Mouse (Mus musculus): ENCODE measurements around the gene Gm45623.
A peak's percentile ranks its signal among the peaks of the same experiment; 100 is the strongest.

Gm45623 gene

DNA sequence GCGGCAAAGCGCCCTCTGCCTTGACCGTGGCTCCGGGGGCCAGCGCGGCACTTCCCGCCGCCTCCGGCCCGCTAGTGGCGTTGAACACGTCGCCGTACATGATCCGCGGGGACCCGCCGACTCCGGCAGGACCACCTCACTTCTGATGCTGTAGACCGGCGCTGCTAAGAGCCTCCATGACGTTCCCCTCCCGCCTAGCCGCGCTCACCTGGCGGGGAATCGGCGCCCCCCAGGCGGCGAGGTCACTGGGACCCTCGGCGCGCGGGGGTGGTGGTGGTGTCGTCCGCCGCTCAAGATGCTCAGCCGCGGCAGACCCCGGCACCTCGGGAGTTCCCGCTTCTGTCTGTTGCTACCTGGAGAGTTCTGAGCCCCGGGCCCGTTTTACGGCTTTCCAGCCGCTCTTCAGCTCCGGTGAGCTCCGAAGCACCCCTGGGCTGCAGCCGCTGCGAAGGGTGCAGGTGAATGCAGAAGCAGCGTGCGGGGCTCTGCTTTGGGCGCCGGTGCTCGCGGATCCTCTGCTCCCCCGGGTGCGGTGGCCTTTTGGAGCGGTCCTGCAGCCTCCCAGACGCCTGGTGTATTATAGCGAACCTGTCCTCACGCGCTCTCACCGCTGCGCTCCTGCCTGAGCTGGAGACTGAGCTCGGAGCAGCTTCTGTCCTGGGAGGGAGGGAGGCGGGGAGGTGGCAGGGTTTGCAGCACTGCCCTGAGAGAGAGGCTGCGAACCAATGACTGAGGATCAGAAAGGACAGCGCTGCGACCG is at the start of gene Gm45623:
Gene Gm45623 (minus strand): TSS at position 636 of the 760 bp plus-strand sequence.
- DNase-seq: no peak

DNA sequence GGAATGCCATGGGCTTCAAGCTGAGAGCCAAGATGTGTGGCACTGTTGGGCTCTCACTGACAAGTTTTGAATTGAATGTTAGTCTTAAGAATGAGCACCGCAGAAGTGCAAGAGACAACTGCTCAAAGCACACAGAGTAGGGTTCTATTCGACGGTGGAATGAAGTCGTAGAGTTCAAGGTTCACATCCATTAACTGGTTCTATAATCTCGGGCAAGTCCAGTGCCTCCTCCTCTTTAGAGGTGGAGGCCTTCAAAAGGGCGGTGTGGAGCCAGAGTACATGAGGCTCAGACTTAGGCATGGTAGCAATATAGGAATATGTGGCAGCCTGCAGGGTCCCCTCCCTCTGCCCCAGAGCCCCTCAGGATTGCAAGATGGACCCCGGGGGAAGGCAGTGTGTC is 43.8 kb upstream of the Gm45623 start:
- DNase-seq: no peak

DNA sequence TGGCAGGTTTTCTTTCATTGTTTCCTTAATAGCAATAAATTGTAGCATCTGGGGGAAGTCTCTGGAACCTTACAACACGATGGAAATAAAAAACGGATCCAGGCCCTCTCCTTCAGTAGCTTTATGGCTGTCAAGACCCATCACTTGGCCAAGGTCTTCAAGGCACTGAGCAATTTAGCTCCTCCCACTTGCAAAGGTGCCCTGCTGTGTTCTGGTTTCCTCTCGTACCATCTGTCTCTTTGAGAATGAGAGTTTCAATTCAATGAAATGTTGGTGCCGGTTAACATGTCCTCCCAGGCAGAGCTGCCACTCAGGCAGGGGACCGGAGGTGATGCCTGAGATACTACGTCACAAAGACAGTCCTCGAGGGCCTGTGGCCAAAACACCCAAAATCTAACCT is 41.9 kb upstream of the Gm45623 start:
- DNase-seq: no peak

DNA sequence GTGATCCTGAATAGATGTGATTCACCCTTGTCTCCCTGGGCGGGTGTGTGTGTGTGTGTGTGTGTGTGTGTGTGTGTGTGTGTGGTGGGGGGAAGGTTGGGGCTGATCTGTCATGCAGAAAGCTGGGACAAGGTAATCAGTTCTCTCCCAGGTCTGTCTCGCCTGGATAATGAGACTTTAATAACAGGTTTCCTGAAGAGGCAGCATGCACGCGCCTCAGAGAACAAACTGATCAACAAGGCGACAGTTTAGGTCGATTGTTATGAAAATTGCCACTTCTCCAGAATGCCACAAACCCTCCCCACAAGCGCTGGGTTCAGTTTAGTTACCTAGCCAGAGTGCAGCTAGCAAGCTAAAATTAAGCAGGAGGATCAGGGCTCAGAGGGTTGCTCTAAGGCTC is 40.8 kb upstream of the Gm45623 start:
- no peak for DNase-seq

DNA sequence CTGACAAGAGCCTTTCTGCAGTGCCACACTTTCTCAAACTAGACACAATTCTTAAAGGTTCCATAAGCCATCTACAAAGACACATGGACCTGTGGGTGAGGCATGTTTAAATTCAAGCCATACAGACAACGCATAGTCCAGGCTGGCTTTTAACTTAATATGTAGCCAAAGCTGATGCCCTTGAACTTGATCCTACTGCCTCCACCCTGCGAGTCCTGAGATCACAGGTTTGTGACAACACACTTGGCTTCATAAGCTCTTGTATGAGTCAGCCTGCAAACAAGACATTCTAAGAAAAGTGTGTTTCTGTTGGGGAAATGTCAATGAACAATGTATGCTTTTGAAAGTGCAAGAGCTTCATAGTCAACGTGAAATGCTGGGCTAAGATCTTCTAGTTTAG is 39.2 kb upstream of the Gm45623 start:
- no peak for DNase-seq

DNA sequence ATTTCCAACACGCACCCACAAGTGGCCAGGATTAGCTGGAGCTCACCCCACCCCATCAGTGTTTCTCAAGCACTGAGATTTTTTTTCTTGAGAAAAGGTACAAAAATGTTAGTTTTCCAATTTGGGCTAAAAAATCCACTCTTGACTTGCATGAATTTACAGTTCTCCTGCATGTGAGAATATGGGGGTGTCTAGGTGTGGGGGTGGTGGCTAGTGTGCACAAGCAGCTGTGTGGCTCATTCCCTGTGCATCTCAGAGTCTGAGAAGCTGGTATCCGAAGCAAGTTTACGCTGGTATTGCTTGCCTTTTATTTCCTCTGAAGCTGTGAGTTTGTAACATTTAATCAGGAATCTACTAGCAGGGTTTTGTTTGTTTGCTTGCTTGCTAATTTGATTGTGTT is 37.1 kb upstream of the Gm45623 start:
- DNase-seq: no peak

DNA sequence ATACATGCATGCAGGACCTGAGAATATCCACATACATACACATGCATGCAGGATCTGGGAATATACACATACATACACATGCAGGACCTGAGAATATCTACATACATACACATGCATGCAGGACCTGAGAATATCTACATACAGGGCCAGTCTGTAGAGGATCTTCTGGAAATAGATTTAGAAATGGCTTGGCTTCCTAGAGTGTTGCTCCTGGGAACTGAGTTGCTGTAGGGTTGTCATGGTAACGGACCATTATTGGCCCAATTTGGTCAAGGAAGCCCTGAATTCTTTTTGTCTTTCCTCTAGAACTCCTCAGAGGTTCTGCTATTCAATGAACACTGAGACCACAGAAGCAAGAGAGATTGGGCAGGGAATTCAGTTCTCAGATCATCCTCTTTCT is 29.0 kb upstream of the Gm45623 start:
- no peak for DNase-seq

DNA sequence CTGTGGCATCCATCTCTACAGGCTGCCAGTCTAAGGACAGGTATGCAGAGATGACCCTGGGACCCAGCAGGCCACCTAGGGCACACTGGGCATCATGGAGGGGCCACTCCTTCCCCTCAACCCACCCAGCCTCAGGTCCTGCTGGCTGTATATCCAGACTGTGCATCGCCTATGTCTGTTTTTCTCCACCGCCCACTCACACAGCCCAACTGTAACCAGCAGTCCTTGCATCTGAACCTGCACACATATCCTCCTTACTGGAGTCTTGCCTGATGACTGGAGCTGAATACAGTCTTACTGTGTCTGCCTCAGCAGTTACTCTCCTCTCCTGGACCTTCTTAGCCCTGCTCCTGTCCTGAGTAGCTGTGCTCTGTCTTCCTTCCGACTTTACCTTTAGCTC is 28.1 kb upstream of the Gm45623 start:
- no peak for DNase-seq

DNA sequence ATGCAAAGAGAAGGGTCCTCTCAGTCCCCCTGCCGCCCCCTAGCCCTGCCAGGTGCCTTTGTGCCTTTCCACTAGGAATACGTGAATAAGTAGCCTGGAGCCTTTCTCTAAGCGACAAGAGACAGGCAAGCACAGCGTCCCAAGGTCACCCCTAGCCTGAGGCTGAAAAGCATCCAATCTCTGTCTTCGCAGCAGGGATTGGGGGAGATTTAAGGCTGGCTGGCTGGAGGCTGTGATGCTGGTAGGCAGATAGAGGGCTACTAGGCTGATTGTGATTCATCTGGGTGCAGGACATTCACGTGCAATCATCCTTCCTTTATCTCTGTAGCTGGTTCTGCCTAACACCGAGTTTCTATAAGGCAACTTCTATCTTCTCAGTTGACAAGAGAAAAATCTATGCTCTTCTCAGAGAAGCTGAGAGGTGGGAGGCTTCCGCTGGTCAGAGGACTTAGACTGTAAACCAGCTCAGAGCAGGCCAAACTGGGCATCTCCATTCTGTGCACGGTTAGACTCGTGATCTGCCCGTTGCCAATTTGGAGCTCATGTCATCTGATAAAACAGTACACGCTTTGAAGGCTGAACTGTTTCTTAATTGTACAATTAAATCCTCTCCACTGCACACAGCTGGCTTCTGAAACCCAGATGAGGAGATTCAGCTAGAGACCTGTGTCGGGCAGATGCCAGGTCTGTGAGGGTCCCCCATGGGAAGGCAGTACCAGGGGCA is 27.3 kb upstream of the Gm45623 start:
- no peak for DNase-seq

DNA sequence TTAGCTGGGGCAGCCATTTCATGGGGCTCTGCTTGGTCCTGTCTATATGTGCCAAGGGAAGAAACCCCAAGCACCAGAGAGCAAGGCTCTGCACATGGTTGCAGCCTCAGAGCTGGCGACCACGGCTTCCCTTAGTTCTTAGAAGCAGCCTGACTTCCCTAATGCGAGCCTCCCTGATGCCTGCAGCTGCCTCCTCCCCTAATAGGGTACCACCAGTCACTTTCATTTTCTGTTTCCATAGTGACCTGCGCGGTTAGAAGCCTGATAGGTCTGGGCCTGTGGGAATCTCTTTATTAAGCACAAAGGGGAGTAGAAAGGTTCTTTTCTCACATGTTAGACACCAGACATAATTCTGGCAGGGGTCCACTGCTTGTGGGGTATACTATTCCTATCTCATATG is 20.7 kb upstream of the Gm45623 start:
- no peak for DNase-seq

DNA sequence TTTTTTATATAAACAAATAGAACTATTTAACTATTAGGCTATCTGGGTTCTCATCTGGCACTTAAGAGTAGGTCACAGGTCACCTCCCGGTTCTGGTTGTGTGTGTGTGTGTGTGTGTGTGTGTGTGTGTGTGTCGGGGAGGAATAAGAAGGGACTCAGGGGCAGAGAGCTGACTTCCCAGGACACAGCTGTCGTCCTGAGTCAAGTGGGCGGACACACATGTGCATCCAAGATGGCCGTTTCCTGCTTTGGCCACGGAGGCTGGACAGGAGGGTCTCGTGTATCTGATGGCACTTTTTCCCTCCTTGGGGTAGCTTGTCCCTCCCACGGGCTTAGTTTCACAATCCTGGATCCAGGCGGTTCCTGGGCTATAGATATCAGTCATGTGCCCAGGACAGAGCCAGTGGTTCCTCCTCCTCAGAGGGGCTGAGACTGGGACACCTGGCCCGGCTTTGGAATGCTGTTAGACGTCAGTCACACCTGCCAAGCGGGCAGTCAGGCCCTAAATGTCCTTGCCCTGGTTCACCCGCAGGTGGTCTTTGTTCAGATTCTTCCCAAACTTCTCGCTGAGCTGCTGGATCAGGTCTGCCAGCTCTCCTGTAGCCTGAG is 19.7 kb upstream of the Gm45623 start:
- DNase-seq: no peak

DNA sequence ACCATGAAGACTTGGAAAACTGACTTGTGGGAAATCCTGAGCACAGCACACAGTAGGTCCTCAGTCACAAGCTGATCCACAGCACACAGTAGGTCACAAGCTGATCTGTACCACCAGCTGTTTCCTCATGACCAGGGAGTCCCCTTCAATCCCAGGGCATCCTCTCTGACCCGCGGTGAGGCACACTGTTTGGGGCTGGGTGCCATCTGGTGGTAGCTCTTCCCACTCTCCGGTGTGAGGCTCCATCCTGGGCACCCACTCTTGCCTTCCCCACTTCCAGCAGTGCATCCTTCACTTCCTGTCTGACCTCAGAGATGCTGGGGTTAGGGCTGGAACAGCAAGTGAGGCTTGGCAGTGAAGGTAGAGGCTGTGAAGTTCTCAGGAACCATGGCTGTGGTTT is 19.0 kb upstream of the Gm45623 start:
- no peak for DNase-seq

DNA sequence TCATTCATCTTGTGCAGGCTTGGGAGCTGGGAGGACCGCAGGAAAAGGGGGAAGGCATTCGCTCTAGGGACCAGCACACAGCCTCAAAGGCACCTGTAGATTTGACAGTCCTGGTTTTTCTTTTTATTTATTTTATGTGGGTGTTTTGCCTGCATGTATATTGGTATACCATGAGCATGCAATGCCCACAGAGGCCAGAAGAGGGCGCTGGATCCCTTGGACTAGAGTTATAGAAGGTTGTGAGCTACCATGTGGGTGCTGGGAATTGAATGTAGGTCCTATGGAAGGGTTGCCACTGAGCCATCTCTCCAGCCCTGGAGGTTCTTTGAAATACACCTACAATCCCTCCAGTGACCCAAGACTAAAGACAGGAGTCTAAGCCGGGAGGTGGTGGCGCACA is 17.2 kb upstream of the Gm45623 start:
- no peak for DNase-seq

DNA sequence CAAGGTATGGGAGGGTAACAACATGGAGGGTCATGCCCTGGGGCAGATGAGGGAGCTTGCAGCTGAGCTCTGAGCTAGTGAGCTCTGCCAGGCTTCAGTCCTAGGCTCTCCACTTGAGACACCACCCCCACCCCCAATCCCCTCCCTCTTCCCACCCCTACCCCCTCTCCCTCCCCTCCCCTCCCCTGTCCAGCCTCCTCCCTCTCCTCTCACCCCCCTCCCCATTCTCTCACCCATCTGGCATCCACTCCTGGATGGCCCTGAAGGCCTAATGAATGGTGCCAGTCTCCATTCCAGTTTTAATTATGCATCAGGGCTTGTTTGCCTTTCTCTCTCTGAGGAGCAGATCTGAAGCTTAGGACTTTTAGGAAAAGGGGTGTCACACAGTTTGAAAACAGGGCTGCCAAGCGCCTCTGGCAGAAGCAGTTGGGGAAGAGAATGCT is 16.5 kb upstream of the Gm45623 start:
- DNase-seq: no peak

DNA sequence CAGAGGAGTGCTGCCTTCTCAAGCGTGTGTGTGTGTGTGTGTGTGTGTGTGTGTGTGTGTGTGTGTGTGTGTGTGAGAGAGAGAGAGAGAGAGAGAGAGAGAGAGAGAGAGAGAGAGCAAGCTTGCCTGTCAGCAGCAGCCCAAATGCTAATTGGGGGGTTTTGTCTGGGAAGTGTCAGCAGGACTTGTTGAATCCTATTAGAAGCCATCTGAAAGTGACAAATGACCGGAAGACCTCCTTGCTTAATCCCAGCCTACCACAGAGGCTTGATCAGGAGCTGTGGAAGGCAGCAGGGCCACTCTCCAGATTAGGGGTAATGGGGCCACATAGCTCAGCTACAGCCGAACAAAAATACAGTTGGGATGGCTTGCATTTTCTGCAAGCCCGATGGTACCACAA is 15.8 kb upstream of the Gm45623 start:
- no peak for DNase-seq

DNA sequence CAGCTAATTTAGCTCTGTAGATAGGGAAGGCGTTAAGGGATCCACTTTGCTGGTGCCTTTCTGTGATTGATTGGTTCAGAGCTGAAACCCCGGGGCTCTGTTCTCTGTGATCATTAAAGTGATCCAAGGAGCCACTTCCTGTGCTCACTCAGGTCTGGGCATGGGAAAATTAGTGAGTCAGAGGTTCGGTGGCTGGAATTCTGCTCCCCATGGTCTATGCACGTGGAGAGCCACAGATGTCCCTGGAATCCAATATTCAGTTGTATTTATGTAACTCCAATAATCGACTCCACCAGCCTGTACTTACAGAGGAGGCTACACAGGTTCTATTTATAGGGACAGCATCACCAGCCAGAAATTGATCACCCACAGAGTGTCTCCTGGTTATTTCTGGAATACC is 12.6 kb upstream of the Gm45623 start:
- DNase-seq: no peak

DNA sequence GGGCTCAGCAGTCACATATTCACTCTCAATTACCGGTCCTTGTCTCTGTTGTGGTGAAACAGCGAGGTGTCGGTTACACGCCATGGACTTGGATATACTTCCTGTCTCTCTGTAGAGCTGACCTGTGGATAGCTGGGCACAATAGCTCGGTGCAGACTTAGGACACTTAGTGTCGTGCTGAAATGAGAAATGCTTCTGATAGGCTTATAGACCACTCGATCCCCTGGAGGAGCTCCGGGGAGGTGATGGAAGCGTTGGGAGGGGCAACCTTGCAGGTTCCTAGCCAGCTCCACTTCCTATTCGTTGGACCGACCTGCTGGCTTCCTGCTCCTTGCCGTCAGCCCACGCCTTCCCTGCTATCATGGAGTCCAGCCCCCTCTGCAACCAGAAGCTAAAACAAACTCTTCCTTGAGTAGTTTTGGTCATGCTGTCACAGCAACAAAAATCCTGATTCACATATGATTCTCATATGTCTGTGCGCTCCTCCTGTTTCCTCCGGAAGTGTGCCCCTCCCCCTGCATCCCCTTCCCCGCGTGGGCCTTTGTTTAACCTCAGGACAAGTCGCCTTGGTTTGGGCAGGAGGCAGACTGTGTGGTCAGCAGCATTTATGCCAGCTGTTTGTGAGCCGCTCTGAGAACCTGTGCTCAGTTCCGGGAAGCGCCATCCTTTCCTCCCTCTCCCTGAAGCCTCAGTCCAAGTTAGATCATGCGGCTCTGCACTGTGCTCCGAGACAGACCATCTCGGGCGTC is 11.8 kb upstream of the Gm45623 start:
- DNase-seq: no peak

DNA sequence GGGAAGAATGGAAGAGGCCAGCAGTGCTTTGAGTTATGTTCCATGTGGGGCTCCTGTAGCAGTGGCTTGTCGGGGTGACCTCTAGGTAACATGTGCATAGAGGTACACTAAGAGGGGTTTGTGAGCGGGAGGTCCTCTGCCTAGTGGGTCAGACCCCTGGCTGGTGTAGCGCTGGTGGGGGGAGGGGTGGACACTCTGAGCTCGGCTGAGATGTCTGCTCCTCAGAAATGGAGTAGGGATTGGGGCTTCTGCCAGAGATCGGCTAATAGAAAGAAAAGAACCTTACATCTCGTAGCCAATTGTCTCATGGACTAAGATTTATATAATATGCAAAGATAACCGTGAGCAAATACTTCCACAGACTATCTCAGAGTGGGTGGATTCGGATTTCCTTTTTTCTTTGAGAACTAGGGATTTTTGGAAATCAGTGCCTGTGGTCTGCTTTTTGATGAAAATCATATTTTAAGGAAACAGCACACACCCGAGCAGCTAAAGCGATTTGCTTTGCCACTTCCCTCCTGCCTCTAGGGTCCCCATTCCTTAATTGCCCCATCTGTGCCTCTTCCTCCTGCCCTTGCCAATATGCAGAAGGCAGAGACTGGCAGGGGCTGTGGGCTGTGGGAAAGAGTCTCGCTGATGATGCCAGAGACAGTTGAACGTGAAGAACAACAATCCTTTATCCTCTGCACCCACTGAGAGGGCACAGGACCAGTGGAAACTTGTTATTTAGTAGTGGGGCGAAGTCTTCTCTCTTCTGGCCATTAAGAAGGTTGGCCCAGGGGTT is 9.0 kb upstream of the Gm45623 start:
- no peak for DNase-seq

DNA sequence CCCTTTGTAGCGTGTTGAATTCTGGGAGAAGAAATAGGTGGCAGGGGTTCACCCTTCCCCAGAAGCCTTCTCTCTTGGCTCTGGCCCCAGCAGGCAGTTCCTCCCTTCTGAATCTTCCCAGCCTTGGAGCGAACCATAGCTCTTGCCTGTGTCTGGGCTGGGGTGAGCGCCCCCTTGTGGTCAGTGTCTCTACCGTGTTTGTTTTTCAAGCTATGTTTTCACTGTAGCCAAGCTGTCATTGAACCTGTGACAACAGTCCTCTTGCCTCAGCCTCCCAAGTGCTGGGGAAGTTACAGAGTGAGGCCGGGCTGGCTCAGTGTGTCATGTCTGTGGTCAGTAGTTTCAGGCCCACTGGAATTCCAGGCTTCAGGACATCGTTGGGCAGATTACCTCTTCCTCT is 4.9 kb upstream of the Gm45623 start:
- peak; percentile 74 to 80 for DNase-seq

DNA sequence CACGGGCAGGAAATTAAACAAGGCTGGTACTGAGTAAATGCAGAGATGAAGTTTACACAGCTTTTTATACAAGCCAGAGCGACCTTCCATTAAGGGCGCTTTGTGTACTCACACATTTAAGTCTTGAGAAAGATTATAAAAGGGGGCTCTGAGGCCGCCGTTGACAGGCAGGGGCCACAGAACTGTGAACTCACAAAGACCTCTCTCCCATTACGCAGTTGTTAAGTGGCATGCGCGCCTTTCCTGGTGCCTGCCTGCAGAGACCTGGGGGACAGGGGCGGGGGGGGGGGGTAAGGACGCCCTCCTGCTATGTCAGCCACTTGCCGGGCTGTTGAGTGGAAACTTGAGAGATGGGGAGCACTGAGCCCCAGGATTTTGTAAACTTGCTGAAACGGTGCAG is 3.6 kb upstream of the Gm45623 start:
- DNase-seq: no peak

DNA sequence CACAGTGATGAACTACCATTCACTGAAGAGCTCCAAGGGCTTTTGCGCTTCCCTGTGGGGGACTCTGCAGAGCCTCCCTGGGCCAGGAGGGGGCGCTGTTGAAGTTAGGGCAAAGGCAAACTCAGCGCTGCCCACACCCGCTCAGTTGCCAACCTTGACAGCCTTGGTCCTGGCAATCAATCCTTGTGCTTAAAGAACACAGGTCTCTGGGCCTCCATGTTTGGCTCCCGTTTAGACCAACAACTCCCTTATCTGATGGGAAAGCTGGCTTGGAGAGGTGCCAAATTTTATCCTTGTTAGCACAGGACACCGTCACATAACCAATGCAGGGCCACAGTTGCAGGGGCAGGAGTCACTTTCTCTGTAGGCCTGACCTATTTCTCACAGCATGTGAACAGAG is 2.2 kb upstream of the Gm45623 start:
- DNase-seq: peak; percentile 34 to 60

DNA sequence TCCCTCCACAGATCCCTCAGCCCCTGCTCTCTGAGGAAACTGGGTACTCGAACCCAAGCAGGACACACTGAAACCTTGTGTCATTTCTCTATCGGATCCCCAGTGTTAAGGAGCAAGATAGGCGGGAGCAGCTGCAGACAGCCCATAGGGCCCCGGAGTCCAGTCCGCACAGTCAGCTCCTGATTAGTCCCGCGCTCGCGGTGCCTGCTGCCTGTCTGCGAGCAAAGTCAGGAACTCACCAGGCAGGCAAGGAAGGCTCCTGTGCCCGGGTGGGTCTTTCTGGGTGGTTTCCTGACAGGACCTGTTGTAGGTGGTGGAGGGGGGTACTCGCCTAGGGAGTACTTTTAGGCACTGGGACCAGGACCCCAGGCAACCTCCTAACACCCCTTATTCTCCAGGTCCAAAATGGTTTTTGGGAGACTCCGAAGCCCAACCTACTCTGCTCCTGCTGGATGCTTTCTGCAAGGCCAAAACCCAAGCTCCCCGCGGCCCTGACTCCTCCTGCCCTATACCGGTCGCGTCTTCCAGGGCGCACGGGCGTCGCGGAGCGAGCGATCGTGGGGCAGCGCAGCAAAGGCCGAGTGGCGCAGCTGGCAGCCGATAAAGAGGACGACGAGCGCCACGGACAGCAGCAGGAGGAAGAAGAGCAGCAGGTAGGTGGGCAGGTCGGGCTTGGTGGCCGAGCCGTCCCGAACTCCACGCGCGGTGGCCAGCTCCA is 994 bp downstream of the Gm45623 start:
- DNase-seq: no peak
